In genomic region chr12:116077855-116078366, GRCm38 (mm10) we compare ENCODE assay signal across 8 mouse cellular contexts. TPM values are rescaled to one million over a fixed set of nuclear protein-coding genes. Genes with fewer than 3 reads are reported as not detected.
DNase-seq lines count a peak whose midpoint lies in the region; ATAC-seq and TF ChIP-seq lines count a peak whose summit lies in the region.

No protein-coding gene starts in this region.

- DNase-seq in lung, adult 2 months: no peak
- DNase-seq in lung, postnatal 25 days (ENCODE audit: low spot score): no peak
- no peak for DNase-seq in adrenal gland, adult 2 months
- no peak for DNase-seq in adrenal gland, postnatal 4 days (ENCODE audit: low spot score in 2 of 2)
- DNase-seq in kidney, postnatal 25 days: no peak

- H3K36me3 ChIP-seq in limb, embryonic 13.5 days: no peaks in the 10 kb centered on the region

- H3K4me3 ChIP-seq in lung, adult 2 months (replicated peaks; ENCODE audit: extremely low read depth, low read depth, low read length): peak overlapping the region; percentile 64
- peak overlapping the region; percentile 62 for H3K4me3 ChIP-seq in limb, embryonic 13.5 days
- H3K4me3 ChIP-seq in olfactory bulb, adult 2 months (ENCODE audit: insufficient read depth, low read depth, low read length): peak overlapping the region; percentile 64

- peak overlapping the region; percentile 79 for H3K9ac ChIP-seq in limb, embryonic 13.5 days

- H3K27me3 ChIP-seq in limb, embryonic 13.5 days: peaks cover 28% of the 10 kb centered on the region

- no peaks in the 10 kb centered on the region for H3K9me3 ChIP-seq in limb, embryonic 13.5 days

- H3K4me1 ChIP-seq in lung, adult 2 months (ENCODE audit: control insufficient read depth, insufficient read depth, low read length): no peaks in the 10 kb centered on the region; the same call in 1 of the 2 replicates
- 0 out of 2 replicates have a peak, but pooled peaks cover 3% of the 10 kb centered on the region for H3K4me1 ChIP-seq in limb, embryonic 13.5 days
- H3K4me1 ChIP-seq in olfactory bulb, adult 2 months (ENCODE audit: control insufficient read depth, insufficient read depth, low read length): peaks cover 14% of the 10 kb centered on the region

- TF ChIP-seq POLR2A in lung, adult 2 months (IDR thresholded peaks at IDR 0.05; ENCODE audit: borderline replicate concordance, extremely low read depth, low read depth, low read length): no peak
- no peak for TF ChIP-seq POLR2A in olfactory bulb, adult 2 months (IDR thresholded peaks at IDR 0.05; ENCODE audit: insufficient read depth, low read depth, low read length)

- ATAC-seq in erythroid progenitor cell, adult 5-6 weeks (replicated peaks; ENCODE audit: low FRiP score, poor library complexity, severe bottlenecking): 0 out of 2 replicates have a peak, but pooled peaks have one; percentile 25
- ATAC-seq in limb, embryonic 13.5 days (ENCODE audit: low FRiP score, low read depth): peak; percentile 79

- H3K4me2 ChIP-seq in limb, embryonic 13.5 days (replicated peaks): peak overlapping the region; percentile 91

- no peak for TF ChIP-seq CTCF in lung, adult 2 months (IDR thresholded peaks at IDR 0.05; ENCODE audit: insufficient read depth, low read length)
- no peak for TF ChIP-seq CTCF in olfactory bulb, adult 2 months (IDR thresholded peaks at IDR 0.05; ENCODE audit: insufficient read depth, low read depth, low read length)

- WGBS in lung, adult 2 months: under 1% methylated on average over 24 of the region's 24 CpGs
- under 1% methylated on average over 24 of the region's 24 CpGs for WGBS in limb, embryonic 13.5 days
- 2% methylated on average over 24 of the region's 24 CpGs for WGBS in olfactory bulb, adult 2 months

- no peak overlapping the region for H3K27ac ChIP-seq in limb, embryonic 13.5 days
- peak overlapping the region; percentile 90 for H3K27ac ChIP-seq in olfactory bulb, adult 2 months (ENCODE audit: insufficient read depth, low read depth, low read length)

RNA-seq across cellular contexts. Expression of gene Vipr2, which starts 0.4 kb away (rescaled TPM):
- 14.5 and 24.0 TPM in 2 replicates for polyA plus RNA-seq in lung, adult 2 months (2012; rRNA removed)
- total RNA-seq in erythroid progenitor cell, adult 5-6 weeks (2015; ENCODE audit: low replicate concordance): not detected in 2 replicates
- total RNA-seq in erythroid progenitor cell, adult 5-6 weeks (2017; ENCODE audit: low replicate concordance): not detected in 2 replicates
- polyA plus RNA-seq in limb, embryonic 13.5 days (2015; fragmentation: Nextera tagmentation; extraction: Ambion mirVana): 2.2 and 3.2 TPM in 2 replicates
- not detected in 2 replicates for polyA plus RNA-seq in olfactory bulb, adult 2 months (2012; ENCODE audit: insufficient read depth, insufficient read length, low replicate concordance, missing spikeins)
- under 1 TPM; 0.28 to 0.29 TPM for total RNA-seq in adrenal gland, adult 2 months (2021)
- 0.22 and 0.38 TPM in 2 replicates for polyA plus RNA-seq in adrenal gland, adult 2 months (2012; rRNA removed)
- total RNA-seq in adrenal gland, postnatal 4 days (2021): 1 to 10 TPM; 1.8 to 2.1 TPM

RNA-seq across cellular contexts. Expression of gene Zfp386, which starts 30.4 kb away (rescaled TPM):
- 3.8 and 5.1 TPM in 2 replicates for polyA plus RNA-seq in lung, adult 2 months (2012; rRNA removed)
- 6.7 and 9.0 TPM in 2 replicates for total RNA-seq in erythroid progenitor cell, adult 5-6 weeks (2015; ENCODE audit: low replicate concordance)
- 0.61 and 3.7 TPM in 2 replicates for total RNA-seq in erythroid progenitor cell, adult 5-6 weeks (2017; ENCODE audit: low replicate concordance)
- 52.1 and 52.8 TPM in 2 replicates for polyA plus RNA-seq in limb, embryonic 13.5 days (2015; fragmentation: Nextera tagmentation; extraction: Ambion mirVana)
- not detected in 2 replicates for polyA plus RNA-seq in olfactory bulb, adult 2 months (2012; ENCODE audit: insufficient read depth, insufficient read length, low replicate concordance, missing spikeins)
- 10 to 100 TPM; 26.5 to 33.1 TPM for total RNA-seq in adrenal gland, adult 2 months (2021)
- polyA plus RNA-seq in adrenal gland, adult 2 months (2012; rRNA removed): 1.6 and 1.7 TPM in 2 replicates
- total RNA-seq in adrenal gland, postnatal 4 days (2021): 10 to 100 TPM; 49.4 to 53.4 TPM
